Mouse (Mus musculus): ENCODE data around the gene Fn3k. TPM values are rescaled to one million over a fixed set of nuclear protein-coding genes. Genes with fewer than 3 reads are reported as not detected.

The Fn3k gene
- total RNA-seq (2014; rRNA removed) (12.0 and 13.4 TPM in 2 replicates), polyA plus RNA-seq (2012; rRNA removed) (17.1 and 18.5 TPM in 2 replicates)

GRCm38 (mm10) chr11:121434156-121435155 lies at the start of gene Fn3k:
TSS of gene Fn3k (plus strand) at chr11:121434913.
- 7% methylated on average over 30 of the region's 30 CpGs for WGBS
- Histone ChIP-seq H3K27me3 (ENCODE audit: control insufficient read depth, insufficient read depth, low read length) (no peaks in the 10 kb centered on the region), H3K36me3 (ENCODE audit: control insufficient read depth, insufficient read depth, low read length) (0 out of 2 replicates have a peak, but pooled peaks cover under 1% of the 10 kb centered on the region), H3K4me1 (ENCODE audit: control insufficient read depth, insufficient read depth, low read length) (peaks cover 12% of the 10 kb centered on the region), H3K4me3 (ENCODE audit: insufficient read depth, low read depth, low read length) (peak within 1 kb of the TSS; percentile 68), H3K79me2 (ENCODE audit: control insufficient read depth, insufficient read depth, low read length) (peaks cover 6% of the 10 kb centered on the region; the same call in 1 of the 2 replicates), H3K27ac (replicated peaks; ENCODE audit: insufficient read depth, low read depth, low read length) (peak within 1 kb of the TSS; percentile 55), H3K9ac (ENCODE audit: low read depth, low read length) (peak within 1 kb of the TSS; percentile 76)
- TF ChIP-seq POLR2A (IDR thresholded peaks at IDR 0.05; ENCODE audit: extremely low read depth, insufficient read depth, low read length) (peak; percentile 66; the same call in 1 of the 2 replicates), CTCF (IDR thresholded peaks at IDR 0.05; ENCODE audit: low read depth, low read length) (no peak)
- DNase-seq (ENCODE audit: extremely low read depth, low read depth, low spot score): peak; percentile 86

GRCm38 (mm10) chr11:121387750-121388553 lies 46.8 kb upstream of the Fn3k start, which contains the start of gene Rab40b:
TSS of gene Rab40b (minus strand) at chr11:121388251.
- peak; percentile 96 for DNase-seq (ENCODE audit: extremely low read depth, low read depth, low spot score)

GRCm38 (mm10) chr11:121388554-121388945 lies 46.2 kb upstream of the Fn3k start:
- Histone ChIP-seq H3K27me3 (ENCODE audit: control insufficient read depth, insufficient read depth, low read length) (no peaks in the 10 kb centered on the region), H3K4me1 (ENCODE audit: control insufficient read depth, insufficient read depth, low read length) (peaks cover 8% of the 10 kb centered on the region; the same call in 1 of the 2 replicates), H3K4me3 (ENCODE audit: insufficient read depth, low read depth, low read length) (no peak overlapping the region), H3K27ac (replicated peaks; ENCODE audit: insufficient read depth, low read depth, low read length) (no peak overlapping the region), H3K36me3 (ENCODE audit: control insufficient read depth, insufficient read depth, low read length) (no peaks in the 10 kb centered on the region), H3K79me2 (ENCODE audit: control insufficient read depth, insufficient read depth, low read length) (no peaks in the 10 kb centered on the region), H3K9ac (ENCODE audit: low read depth, low read length) (peak overlapping the region; percentile 9; the same call in 1 of the 2 replicates)
- DNase-seq (ENCODE audit: extremely low read depth, low read depth, low spot score): no peak
- TF ChIP-seq POLR2A (IDR thresholded peaks at IDR 0.05; ENCODE audit: extremely low read depth, insufficient read depth, low read length): no peak
- no peak for TF ChIP-seq CTCF (IDR thresholded peaks at IDR 0.05; ENCODE audit: low read depth, low read length)
- WGBS: 7% methylated on average over 6 of the region's 6 CpGs

More at GRCm38 (mm10) chr11:121387750-121388553, 46.8 kb upstream of the Fn3k start, which contains the start of gene Rab40b:
- H3K9ac ChIP-seq (ENCODE audit: low read depth, low read length): peak within 1 kb of the TSS; percentile 84
- no peaks in the 10 kb centered on the region for H3K36me3 ChIP-seq (ENCODE audit: control insufficient read depth, insufficient read depth, low read length)
- H3K4me1 ChIP-seq (ENCODE audit: control insufficient read depth, insufficient read depth, low read length): peaks cover 8% of the 10 kb centered on the region; the same call in 1 of the 2 replicates
- WGBS: 1% methylated on average over 61 of the region's 61 CpGs
- no peaks in the 10 kb centered on the region for H3K27me3 ChIP-seq (ENCODE audit: control insufficient read depth, insufficient read depth, low read length)
- peak within 1 kb of the TSS; percentile 82 for H3K4me3 ChIP-seq (ENCODE audit: insufficient read depth, low read depth, low read length)
- no peak within 1 kb of the TSS for H3K27ac ChIP-seq (replicated peaks; ENCODE audit: insufficient read depth, low read depth, low read length)
- TF ChIP-seq CTCF (IDR thresholded peaks at IDR 0.05; ENCODE audit: low read depth, low read length) (no peak), POLR2A (IDR thresholded peaks at IDR 0.05; ENCODE audit: extremely low read depth, insufficient read depth, low read length) (no peak)
- H3K79me2 ChIP-seq (ENCODE audit: control insufficient read depth, insufficient read depth, low read length): no peaks in the 10 kb centered on the region

- H3K9ac ChIP-seq (ENCODE audit: low read depth, low read length): no peak overlapping the region
- 66% methylated on average over 3 of the region's 3 CpGs for WGBS
- TF ChIP-seq CTCF (IDR thresholded peaks at IDR 0.05; ENCODE audit: low read depth, low read length) (no peak), POLR2A (IDR thresholded peaks at IDR 0.05; ENCODE audit: extremely low read depth, insufficient read depth, low read length) (no peak)
- H3K36me3 ChIP-seq (ENCODE audit: control insufficient read depth, insufficient read depth, low read length): no peaks in the 10 kb centered on the region
- DNase-seq (ENCODE audit: extremely low read depth, low read depth, low spot score): no peak
- no peaks in the 10 kb centered on the region for H3K27me3 ChIP-seq (ENCODE audit: control insufficient read depth, insufficient read depth, low read length)
- no peak overlapping the region for H3K4me3 ChIP-seq (ENCODE audit: insufficient read depth, low read depth, low read length)
- H3K79me2 ChIP-seq (ENCODE audit: control insufficient read depth, insufficient read depth, low read length): no peaks in the 10 kb centered on the region
- H3K4me1 ChIP-seq (ENCODE audit: control insufficient read depth, insufficient read depth, low read length): peaks cover 8% of the 10 kb centered on the region; the same call in 1 of the 2 replicates
- H3K27ac ChIP-seq (replicated peaks; ENCODE audit: insufficient read depth, low read depth, low read length): no peak overlapping the region
Measured at GRCm38 (mm10) chr11:121390793-121391192, 43.9 kb upstream of the Fn3k start.

DNA sequence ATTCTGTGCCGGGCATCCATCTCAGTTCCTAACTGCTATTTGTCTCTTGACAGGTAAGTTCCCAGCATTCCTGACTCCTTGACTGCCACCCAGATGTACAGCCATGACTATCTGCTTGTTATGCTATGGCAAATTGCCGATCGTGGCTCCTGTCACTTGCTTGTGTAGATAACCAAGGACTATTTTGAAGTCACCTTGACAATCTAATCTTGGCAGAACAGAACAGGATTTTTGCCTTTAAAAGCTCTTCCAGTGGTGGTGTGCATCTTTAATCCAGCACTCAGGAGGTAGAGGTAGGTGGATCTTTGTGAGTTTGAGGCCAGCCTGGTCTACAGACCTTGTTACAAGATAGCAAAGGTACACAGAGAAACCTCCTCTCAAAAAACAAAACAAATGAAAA lies 42.3 kb upstream of the Fn3k start:
- Histone ChIP-seq H3K27ac (replicated peaks; ENCODE audit: insufficient read depth, low read depth, low read length) (no peak overlapping the region), H3K9ac (ENCODE audit: low read depth, low read length) (no peak overlapping the region), H3K27me3 (ENCODE audit: control insufficient read depth, insufficient read depth, low read length) (no peaks in the 10 kb centered on the region), H3K79me2 (ENCODE audit: control insufficient read depth, insufficient read depth, low read length) (no peaks in the 10 kb centered on the region), H3K4me3 (ENCODE audit: insufficient read depth, low read depth, low read length) (no peak overlapping the region), H3K4me1 (ENCODE audit: control insufficient read depth, insufficient read depth, low read length) (peaks cover 6% of the 10 kb centered on the region; the same call in 1 of the 2 replicates), H3K36me3 (ENCODE audit: control insufficient read depth, insufficient read depth, low read length) (no peaks in the 10 kb centered on the region)
- DNase-seq (ENCODE audit: extremely low read depth, low read depth, low spot score): no peak
- no peak for TF ChIP-seq CTCF (IDR thresholded peaks at IDR 0.05; ENCODE audit: low read depth, low read length)
- no peak for TF ChIP-seq POLR2A (IDR thresholded peaks at IDR 0.05; ENCODE audit: extremely low read depth, insufficient read depth, low read length)
- WGBS: 86% methylated on average over 3 of the region's 3 CpGs
